Mouse (Mus musculus) embryonic facial prominence, embryonic 12.5 days (tissue): Measurements from ENCODE around the gene Creg2. TPM values are rescaled to one million over a fixed set of nuclear protein-coding genes. Genes with fewer than 3 reads are reported as not detected.
A peak's percentile ranks its signal among the peaks of the same experiment; 100 is the strongest.

ENCODE experiments used
- ATAC-seq: fragments of 200-750 bp; cut with Nextera tagmentation; 2 replicates; pipeline ENCODE4 v1.8.0; 2017; ENCODE audit not compliant: insufficient number of reproducible peaks, insufficient read depth, low FRiP score, low TSS enrichment
- H3K27ac ChIP-seq: fragments of 300-500 bp; sonication (generic); 2 replicates; pipeline ENCODE4 v1.5.1; 2016; ENCODE audit warnings: mild to moderate bottlenecking
- H3K27me3 ChIP-seq: fragments of 300-500 bp; sonication (generic); 2 replicates; pipeline ENCODE4 v1.6.1; 2016; ENCODE audit warnings: mild to moderate bottlenecking, moderate library complexity
- H3K36me3 ChIP-seq: fragments of 300-500 bp; sonication (generic); 2 replicates; pipeline ENCODE4 v1.6.1; 2016; ENCODE audit warnings: mild to moderate bottlenecking
- H3K4me1 ChIP-seq: fragments of 300-500 bp; sonication (generic); 2 replicates; pipeline ENCODE4 v1.6.1; 2016
- H3K4me2 ChIP-seq: fragments of 300-500 bp; sonication (generic); replicated peaks from 2 replicates; pipeline ENCODE4 v1.6.1; 2016; ENCODE audit warnings: mild to moderate bottlenecking, moderate library complexity
- H3K4me3 ChIP-seq: fragments of 300-500 bp; sonication (generic); 2 replicates; pipeline ENCODE4 v1.5.1; 2016; ENCODE audit warnings: mild to moderate bottlenecking
- H3K9ac ChIP-seq: fragments of 300-500 bp; sonication (generic); 2 replicates; pipeline ENCODE4 v1.6.1; 2016; ENCODE audit warnings: mild to moderate bottlenecking, moderate library complexity
- H3K9me3 ChIP-seq: fragments of 300-500 bp; sonication (generic); 2 replicates; pipeline ENCODE4 v1.6.1; 2016; ENCODE audit warnings: mild to moderate bottlenecking, moderate library complexity
- WGBS: fragments of 180-500 bp; shearing (Covaris S2); methylation state at CpG from one replicate; pipeline ENCODE4 v1.1.7; 2016; 5-methylcytosine and 5-hydroxymethylcytosine counted together
- polyA plus RNA-seq: library from polyadenylated mRNA; unstranded; fragments of >200 nt; fragmentation: Nextera tagmentation; extraction: Ambion mirVana; gene quantifications from 2 replicates; pipeline ENCODE4 v1.2.1, GENCODE M21; 2016

Gene Creg2
- polyA plus RNA-seq, 1 experiment from 2014 or later, result 0.26 TPM

DNA sequence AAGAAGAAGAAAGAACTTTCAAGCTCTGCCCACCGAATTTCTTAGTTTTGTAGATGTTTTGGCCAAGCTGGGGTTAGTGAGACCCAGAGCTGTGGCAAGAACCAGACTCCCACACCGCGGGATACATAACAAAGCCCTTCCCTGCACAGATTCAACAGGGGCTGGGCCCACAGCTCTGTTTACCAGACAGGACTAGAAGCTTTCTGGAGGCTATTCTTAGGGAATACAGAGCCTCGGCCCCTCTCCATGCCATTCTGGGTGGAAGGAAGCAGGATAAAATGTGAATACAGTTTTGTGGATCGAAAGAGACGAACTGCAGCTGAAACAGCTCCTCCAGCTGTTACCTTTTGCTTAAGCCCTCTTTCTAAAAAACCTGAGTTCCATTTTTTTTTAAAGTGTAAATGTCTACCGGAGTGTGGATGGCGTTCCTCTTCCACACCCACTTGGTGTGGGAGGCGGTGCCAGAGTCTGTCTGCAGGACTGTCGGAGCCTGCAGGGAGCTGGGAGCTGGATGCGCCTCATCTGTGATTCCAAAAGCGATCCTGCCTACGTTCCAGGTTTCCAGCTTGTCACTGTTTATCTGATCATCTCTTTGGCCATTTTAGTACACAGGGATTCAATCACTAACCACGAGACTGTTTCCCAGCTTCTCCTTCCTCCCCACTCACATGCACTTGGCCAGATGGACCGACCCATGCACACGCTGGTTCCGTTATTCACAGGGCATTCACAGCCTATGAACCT is 1.4 kb downstream of the Creg2 start:
- peaks cover 11% of the 10 kb centered on the region for H3K4me1 ChIP-seq
- peak overlapping the region; percentile 99 for H3K4me2 ChIP-seq
- peaks cover 45% of the 10 kb centered on the region for H3K27me3 ChIP-seq
- peak overlapping the region; percentile 55; the same call in 1 of the 2 replicates for H3K9ac ChIP-seq
- H3K27ac ChIP-seq, result no peak overlapping the region
- peak overlapping the region; percentile 59 for H3K4me3 ChIP-seq
- H3K36me3 ChIP-seq, result no peaks in the 10 kb centered on the region
- no peak for ATAC-seq
- WGBS, result 19% methylated on average over 17 of the region's 17 CpGs
- no peaks in the 10 kb centered on the region for H3K9me3 ChIP-seq

DNA sequence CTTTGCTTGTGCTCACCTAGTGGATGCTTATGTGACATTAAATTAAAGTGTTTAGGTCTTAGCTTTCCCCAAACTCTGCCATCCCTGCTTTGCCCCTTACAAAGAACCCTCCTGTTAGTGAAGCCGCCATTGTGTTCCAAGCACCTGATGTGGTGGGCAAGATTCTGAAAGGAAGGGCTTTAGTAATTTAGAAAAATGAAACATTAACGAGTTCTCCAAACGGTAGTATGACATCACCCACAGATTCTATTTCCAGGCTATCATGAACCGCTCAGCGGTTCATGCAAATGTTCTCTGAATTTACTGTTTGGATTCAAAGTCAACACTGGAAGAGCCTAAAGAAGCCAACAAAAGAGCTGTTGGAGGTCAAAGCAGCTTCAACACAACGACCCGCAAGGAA is 2.7 kb downstream of the Creg2 start:
- Histone ChIP-seq H3K36me3 (no peaks in the 10 kb centered on the region), H3K27ac (no peak overlapping the region), H3K4me2 (no peak overlapping the region), H3K27me3 (peaks cover 45% of the 10 kb centered on the region), H3K4me1 (peaks cover 11% of the 10 kb centered on the region), H3K4me3 (no peak overlapping the region), H3K9me3 (no peaks in the 10 kb centered on the region), H3K9ac (no peak overlapping the region)
- no peak for ATAC-seq
- WGBS, result 87% methylated on average over 7 of the region's 7 CpGs

DNA sequence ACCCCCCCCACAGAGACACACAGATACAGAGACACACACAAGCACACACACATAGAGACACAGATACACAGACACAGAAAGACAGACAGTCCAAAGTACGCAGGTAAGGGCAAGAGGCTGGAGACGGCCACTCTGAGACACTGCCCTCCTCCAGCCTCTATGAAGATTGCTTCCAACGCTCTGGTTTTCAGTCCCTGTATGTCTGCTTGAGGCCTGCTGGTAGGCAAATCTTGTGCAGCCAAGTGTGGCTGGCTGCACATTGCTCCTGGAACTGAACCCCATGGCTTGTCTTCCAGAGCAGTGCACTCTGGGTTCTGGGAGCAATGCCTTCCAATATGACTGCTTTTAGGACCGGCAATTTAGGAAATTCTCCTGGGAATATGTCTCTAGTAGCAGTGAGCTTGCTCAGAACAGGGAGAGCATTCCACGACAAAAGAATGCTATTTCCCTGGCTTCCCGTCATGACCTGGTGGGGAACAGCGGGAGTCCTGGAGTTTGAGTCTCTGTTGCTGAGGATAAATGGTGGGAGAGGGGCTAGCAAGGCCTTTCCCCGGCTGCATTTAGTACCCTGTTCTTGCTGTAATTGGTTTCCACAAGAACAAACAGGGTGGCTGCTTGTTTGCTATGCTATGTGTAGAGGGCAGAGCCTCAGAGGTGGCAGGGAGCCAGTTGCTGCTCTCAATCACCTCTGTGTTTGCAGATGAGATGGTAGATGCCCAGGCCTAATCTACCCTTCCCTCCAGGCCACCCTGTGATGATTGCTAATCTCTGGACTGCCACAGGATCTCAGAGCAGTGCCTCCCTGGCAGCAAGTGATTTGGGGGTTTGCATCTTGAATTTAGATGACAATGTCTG is 5.1 kb downstream of the Creg2 start:
- ATAC-seq, result no peak
- Histone ChIP-seq H3K9ac (no peak overlapping the region), H3K9me3 (no peaks in the 10 kb centered on the region), H3K4me1 (peaks cover 11% of the 10 kb centered on the region), H3K27me3 (peaks cover 30% of the 10 kb centered on the region), H3K27ac (no peak overlapping the region), H3K4me2 (no peak overlapping the region), H3K4me3 (no peak overlapping the region), H3K36me3 (no peaks in the 10 kb centered on the region)
- 41% methylated on average over 8 of the region's 8 CpGs for WGBS

DNA sequence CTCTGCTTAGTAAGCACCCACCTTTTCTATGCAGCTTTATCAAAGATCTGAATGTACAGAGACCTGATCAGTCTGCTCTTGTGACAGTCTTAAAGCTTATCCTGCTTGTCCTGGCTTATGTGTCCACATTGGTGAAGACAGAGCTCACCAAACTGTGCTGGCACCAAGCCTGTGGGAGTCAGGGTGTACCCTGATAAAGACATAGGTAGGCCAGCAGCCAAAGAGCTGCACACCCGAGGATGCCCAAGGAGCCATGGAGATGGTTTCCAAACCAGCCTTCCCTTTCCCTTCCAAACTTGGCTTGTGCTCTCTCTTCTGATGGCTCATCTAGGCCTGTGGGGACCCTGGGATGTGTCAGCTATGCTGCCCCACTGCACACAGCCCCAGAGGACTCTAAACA is 6.9 kb downstream of the Creg2 start:
- no peak overlapping the region for H3K4me2 ChIP-seq
- no peak overlapping the region for H3K27ac ChIP-seq
- WGBS, result 50% methylated on average over 1 of the region's 1 CpGs
- H3K27me3 ChIP-seq, result peaks cover 13% of the 10 kb centered on the region
- no peak overlapping the region for H3K9ac ChIP-seq
- no peaks in the 10 kb centered on the region for H3K4me1 ChIP-seq
- H3K36me3 ChIP-seq, result no peaks in the 10 kb centered on the region
- ATAC-seq, result no peak
- H3K4me3 ChIP-seq, result no peak overlapping the region
- no peaks in the 10 kb centered on the region for H3K9me3 ChIP-seq

DNA sequence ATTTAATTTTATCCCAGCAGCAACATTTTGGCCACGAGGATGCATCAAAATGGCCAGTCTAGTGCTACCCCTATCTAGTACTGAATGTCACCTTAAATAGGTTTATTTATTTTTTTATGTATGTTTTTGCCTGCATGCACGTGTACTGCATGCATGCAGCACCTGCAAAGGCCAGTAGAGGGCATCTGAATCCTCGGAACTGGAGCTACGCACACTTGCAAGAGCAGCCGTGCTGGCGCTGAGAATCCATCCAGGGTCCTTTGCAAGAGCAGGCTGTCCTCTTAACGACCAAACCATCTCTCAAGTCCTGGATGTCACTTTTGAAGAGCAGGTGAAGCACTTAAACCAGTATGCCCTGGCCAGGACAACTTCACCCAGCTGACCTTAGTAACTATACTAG is 9.6 kb downstream of the Creg2 start:
- Histone ChIP-seq H3K9ac (no peak overlapping the region), H3K4me2 (no peak overlapping the region), H3K27ac (no peak overlapping the region), H3K4me3 (no peak overlapping the region), H3K9me3 (no peaks in the 10 kb centered on the region), H3K27me3 (no peaks in the 10 kb centered on the region), H3K4me1 (peaks cover 2% of the 10 kb centered on the region; the same call in 1 of the 2 replicates), H3K36me3 (no peaks in the 10 kb centered on the region)
- ATAC-seq, result no peak
- WGBS, result 88% methylated on average over 7 of the region's 7 CpGs

DNA sequence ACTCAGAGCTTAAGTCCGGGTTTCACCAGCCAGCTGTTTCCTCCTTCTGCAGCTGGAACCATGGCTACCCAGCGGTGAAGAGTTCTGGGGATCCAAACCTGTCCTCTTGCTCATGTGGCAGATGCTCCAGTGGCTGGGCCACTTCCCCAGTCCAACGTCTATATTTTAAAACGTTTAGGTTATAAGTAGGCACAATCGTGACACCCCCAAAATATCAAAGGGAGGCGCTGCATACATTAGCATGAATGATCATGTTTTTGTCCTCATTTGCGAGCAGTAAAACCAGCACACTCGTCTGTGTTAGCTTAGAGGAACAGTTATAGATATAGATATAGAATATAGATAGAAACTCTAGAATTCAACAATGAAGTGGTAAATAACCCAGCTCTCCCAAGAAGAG is 14.1 kb downstream of the Creg2 start:
- H3K4me1 ChIP-seq, result peaks cover 9% of the 10 kb centered on the region; the same call in 1 of the 2 replicates
- H3K9me3 ChIP-seq, result no peaks in the 10 kb centered on the region
- H3K27ac ChIP-seq, result no peak overlapping the region
- no peak overlapping the region for H3K4me2 ChIP-seq
- H3K9ac ChIP-seq, result no peak overlapping the region
- ATAC-seq, result no peak
- 60% methylated on average over 8 of the region's 8 CpGs for WGBS
- no peak overlapping the region for H3K4me3 ChIP-seq
- H3K27me3 ChIP-seq, result no peaks in the 10 kb centered on the region
- no peaks in the 10 kb centered on the region for H3K36me3 ChIP-seq

DNA sequence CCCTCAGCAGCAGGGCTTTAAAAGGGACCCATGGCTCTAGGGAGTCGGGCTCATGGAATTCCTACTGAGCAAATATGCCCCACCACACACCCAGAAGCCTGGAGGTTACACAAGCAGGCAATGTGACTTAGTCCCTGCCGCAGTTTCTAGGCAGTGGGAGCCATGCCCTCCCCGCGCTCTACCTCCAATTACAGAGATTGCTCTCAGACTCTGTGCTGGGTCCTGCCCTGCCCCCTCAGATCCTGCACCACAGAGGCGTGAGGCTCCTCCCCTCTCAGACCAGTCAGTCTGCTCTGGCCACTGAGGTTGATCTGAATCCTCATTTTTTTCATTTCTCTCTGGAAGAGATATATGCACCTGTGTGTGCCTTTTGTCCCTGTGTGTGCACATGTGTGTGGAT is 14.6 kb downstream of the Creg2 start:
- Histone ChIP-seq H3K36me3 (no peaks in the 10 kb centered on the region), H3K9me3 (no peaks in the 10 kb centered on the region), H3K27ac (no peak overlapping the region), H3K4me3 (no peak overlapping the region), H3K4me2 (no peak overlapping the region), H3K27me3 (no peaks in the 10 kb centered on the region), H3K4me1 (peaks cover 9% of the 10 kb centered on the region; the same call in 1 of the 2 replicates), H3K9ac (no peak overlapping the region)
- ATAC-seq, result peak; percentile 69; the same call in 1 of the 2 replicates
- 3% methylated on average over 5 of the region's 5 CpGs for WGBS

DNA sequence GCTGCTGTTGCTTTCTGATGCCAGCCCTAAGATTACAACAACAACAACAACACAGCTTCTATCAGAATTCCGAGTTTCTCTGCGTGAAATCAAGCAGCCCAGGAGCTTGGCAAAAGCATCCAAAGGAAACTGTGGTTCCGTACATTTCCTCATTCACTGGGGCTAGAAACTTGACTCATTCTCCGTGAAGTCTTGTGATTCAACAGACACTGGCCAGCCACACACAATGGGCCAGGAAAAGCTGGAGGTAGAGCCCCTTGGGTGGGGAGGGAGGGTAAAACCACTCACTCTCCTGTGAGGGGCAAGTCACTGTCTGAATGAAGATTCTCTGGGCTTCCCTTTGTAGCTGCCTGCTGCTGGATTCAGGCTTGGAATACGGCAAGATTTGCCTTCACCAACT is 15.1 kb downstream of the Creg2 start:
- Histone ChIP-seq H3K27me3 (no peaks in the 10 kb centered on the region), H3K4me2 (no peak overlapping the region), H3K9ac (no peak overlapping the region), H3K9me3 (no peaks in the 10 kb centered on the region), H3K36me3 (no peaks in the 10 kb centered on the region), H3K27ac (no peak overlapping the region), H3K4me3 (no peak overlapping the region), H3K4me1 (peaks cover 9% of the 10 kb centered on the region; the same call in 1 of the 2 replicates)
- WGBS, result 20% methylated on average over 5 of the region's 5 CpGs
- no peak for ATAC-seq

DNA sequence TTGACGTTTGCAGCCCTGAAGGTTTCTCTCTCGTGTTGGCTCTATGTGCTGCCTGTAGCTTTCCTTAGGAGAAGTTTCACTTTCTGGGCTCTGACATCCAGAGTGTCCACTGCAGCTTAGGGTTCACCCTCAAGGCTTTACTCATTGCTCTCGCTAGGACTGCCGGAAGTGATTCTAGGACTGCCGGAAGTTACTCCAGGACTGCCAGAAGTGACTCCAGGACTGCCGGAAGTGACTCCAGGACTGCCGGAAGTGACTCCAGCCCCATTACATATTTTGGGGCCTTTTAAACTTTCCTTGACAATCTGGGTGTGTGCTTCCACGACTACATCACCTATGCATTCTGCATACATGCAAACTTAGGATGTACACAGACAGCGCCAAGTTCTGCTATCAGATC is 22.7 kb downstream of the Creg2 start:
- WGBS, result 82% methylated on average over 9 of the region's 9 CpGs
- ATAC-seq, result no peak
- no peaks in the 10 kb centered on the region for H3K4me1 ChIP-seq
- H3K9me3 ChIP-seq, result no peaks in the 10 kb centered on the region
- H3K27me3 ChIP-seq, result no peaks in the 10 kb centered on the region
- H3K9ac ChIP-seq, result no peak overlapping the region
- no peak overlapping the region for H3K4me3 ChIP-seq
- no peak overlapping the region for H3K4me2 ChIP-seq
- no peak overlapping the region for H3K27ac ChIP-seq
- H3K36me3 ChIP-seq, result no peaks in the 10 kb centered on the region

DNA sequence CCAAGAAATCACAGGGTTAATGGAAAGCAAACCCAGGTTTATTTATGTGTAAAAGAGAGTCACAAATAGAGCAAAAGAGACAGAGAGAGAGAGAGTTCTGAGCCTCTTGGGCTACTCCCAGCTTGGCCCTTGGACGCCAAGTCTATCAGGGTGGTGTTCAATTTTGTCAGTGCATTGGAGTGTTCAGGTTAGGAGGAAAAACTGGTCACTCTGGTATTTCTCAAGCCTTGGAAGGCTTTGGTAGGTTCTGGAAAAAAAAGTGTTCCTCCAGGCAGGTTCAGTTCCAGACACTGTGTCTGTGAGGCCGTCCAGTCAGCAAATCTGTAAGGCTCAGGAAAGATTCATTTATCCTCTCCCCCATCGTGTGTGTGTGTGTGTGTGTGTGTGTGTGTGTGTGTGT is 25.8 kb downstream of the Creg2 start:
- Histone ChIP-seq H3K4me2 (no peak overlapping the region), H3K9me3 (no peaks in the 10 kb centered on the region), H3K27ac (no peak overlapping the region), H3K36me3 (no peaks in the 10 kb centered on the region), H3K4me3 (no peak overlapping the region), H3K27me3 (no peaks in the 10 kb centered on the region), H3K9ac (no peak overlapping the region), H3K4me1 (no peaks in the 10 kb centered on the region)
- WGBS, result 61% methylated on average over 3 of the region's 3 CpGs
- ATAC-seq, result no peak

DNA sequence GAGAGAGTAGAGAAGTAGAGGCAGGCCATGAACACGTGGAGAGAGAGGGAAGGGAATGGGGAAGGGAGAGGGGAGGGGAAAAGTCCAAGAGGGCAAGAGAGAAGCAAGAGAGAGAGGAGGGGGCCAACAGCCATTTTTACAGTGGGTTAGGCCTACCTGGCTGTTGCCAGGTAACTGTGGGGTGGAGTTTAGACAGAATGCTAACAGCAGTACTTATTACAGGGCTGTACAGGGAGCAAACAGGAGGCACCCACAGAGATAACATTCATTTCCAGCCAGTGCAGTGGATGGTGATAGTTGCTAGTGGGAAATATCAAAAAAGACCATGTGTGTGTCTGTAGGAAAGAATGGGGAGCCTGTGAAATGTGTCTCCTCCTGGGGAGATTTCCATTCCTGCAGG is 27.5 kb downstream of the Creg2 start:
- Histone ChIP-seq H3K9me3 (no peaks in the 10 kb centered on the region), H3K4me1 (no peaks in the 10 kb centered on the region), H3K27me3 (no peaks in the 10 kb centered on the region), H3K4me2 (no peak overlapping the region), H3K4me3 (no peak overlapping the region), H3K9ac (no peak overlapping the region), H3K36me3 (no peaks in the 10 kb centered on the region), H3K27ac (no peak overlapping the region)
- WGBS, result 47% methylated on average over 1 of the region's 1 CpGs
- ATAC-seq, result no peak

DNA sequence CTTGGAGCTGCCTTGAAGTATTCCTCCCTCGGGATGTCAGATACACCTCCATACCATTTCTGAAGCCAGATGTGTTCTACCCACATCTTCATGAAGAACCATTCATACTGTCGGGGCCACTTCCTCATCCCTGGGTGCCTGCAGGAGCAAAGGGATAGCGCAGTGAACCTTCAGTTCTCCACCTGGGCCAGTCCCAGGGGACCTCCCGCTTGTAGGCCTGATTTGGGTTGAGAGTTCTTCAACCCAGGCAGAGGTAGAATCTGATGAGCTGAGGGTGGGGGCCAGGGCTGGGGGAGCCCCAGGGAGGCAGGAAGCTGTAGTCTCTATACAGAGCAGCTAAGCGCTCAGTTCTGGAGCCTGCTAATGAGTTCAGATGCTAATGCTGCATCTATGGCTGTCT is 28.2 kb downstream of the Creg2 start:
- H3K4me3 ChIP-seq, result no peak overlapping the region
- no peak overlapping the region for H3K27ac ChIP-seq
- no peak overlapping the region for H3K4me2 ChIP-seq
- H3K9ac ChIP-seq, result no peak overlapping the region
- 91% methylated on average over 5 of the region's 5 CpGs for WGBS
- H3K36me3 ChIP-seq, result no peaks in the 10 kb centered on the region
- H3K4me1 ChIP-seq, result no peaks in the 10 kb centered on the region
- no peaks in the 10 kb centered on the region for H3K9me3 ChIP-seq
- no peaks in the 10 kb centered on the region for H3K27me3 ChIP-seq
- ATAC-seq, result no peak
